16 mouse cellular contexts compared by ENCODE assay signal in the genomic region with DNA sequence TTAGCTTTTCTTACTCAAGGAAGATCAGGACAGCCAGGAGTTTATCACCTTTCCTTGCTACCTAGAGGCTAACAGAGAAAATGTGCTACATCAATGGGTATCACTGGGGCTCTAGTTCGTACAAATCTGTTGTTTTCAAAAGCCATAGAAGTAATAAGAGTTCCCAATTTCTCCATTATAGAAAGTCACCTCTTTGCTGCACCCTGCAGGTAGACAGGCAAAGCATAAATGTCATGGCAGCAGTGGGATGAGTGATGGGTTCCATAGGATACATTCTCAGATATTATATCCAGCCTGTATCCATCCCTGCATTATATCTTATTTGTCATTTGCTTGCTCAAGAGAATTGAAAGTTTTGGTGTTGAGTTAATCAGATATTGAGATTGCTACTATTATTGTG.
"Had no signal": no experiment of that assay in that cellular context is flagged by ENCODE, and none has a peak within 500 bp of the region (broad histone marks: within the 10 kb centered on the region; RNA-seq: fewer than 3 reads in every experiment).

No protein-coding gene starts in this region.

- H3K27ac ChIP-seq: lung, embryonic 15.5 days; macrophage; midbrain, embryonic 13.5 days; midbrain, embryonic 15.5 days; neural tube, embryonic 12.5 days; stomach, embryonic 15.5 days had no signal

- H3K4me3 ChIP-seq: lung, embryonic 15.5 days; megakaryocyte, embryonic 14.5 days; midbrain, embryonic 13.5 days; midbrain, embryonic 15.5 days; neural tube, embryonic 12.5 days; stomach, embryonic 15.5 days had no signal

- ATAC-seq: liver, postnatal 0 days; lung, postnatal 0 days; midbrain, embryonic 13.5 days; midbrain, embryonic 15.5 days had no signal

- DNase-seq: liver, postnatal 0 days; lung, adult 2 months; lung, postnatal 14 days; lung, postnatal 36 days; right cerebral cortex, postnatal 14 days; thymus, adult 18-20 months; thymus, postnatal 25 days; thymus, postnatal 4 days had no signal

- H3K27me3 ChIP-seq: lung, embryonic 15.5 days; megakaryocyte, embryonic 14.5 days; midbrain, embryonic 13.5 days; midbrain, embryonic 15.5 days; neural tube, embryonic 12.5 days; stomach, embryonic 15.5 days had no signal
